Mouse (Mus musculus) lung, adult 2 months (tissue): Measurements from ENCODE around the gene Cdcp1.

Experiments used
- CTCF ChIP-seq: fragments of 200-500 bp; IDR thresholded peaks from 2 replicates; pipeline ENCODE4 v1.5.1; 2011; ENCODE audit warnings: mild to moderate bottlenecking, low read length, control low read depth; ENCODE audit not compliant: insufficient read depth
- POLR2A ChIP-seq: fragments of 200-500 bp; IDR thresholded peaks from 2 replicates; pipeline ENCODE4 v1.6.1; 2011; ENCODE audit warnings: low read depth, mild to moderate bottlenecking, control low read depth, low read length, borderline replicate concordance; ENCODE audit errors: extremely low read depth

- TF ChIP-seq POLR2A: no peak
- peak; percentile 46 for TF ChIP-seq CTCF
Observed at GRCm38 (mm10) chr9:123158125-123158836, 57.6 kb downstream of the Cdcp1 start.
